Mouse (Mus musculus) megakaryocyte progenitor cell, adult 5-6 weeks (primary cell): ENCODE measurements around the gene Cemip2. TPM values are rescaled to one million over a fixed set of nuclear protein-coding genes. Genes with fewer than 3 reads are reported as not detected.
"Not testable (repeated sequence)": the region's sequence is repeated elsewhere in the genome, so short reads cannot be mapped to it uniquely, and the experiment has no call there.

Source experiments
- ATAC-seq: replicated peaks from 2 replicates; pipeline ENCODE4 v1.8.0; 2016; ENCODE audit warnings: mild to moderate bottlenecking, moderate TSS enrichment, inconsistent platforms; ENCODE audit not compliant: poor library complexity
- total RNA-seq, 2 experiments: library from RNA; stranded (forward) in 1 of 2; stranded (reverse) in 1 of 2; fragments of 157-497, 149-512 nt in 1 of 2; fragments of 200-1000 nt in 1 of 2; gene quantifications; 2 replicates each; pipeline versions ENCODE4 v1.2.3 to v1.2.4; 2015 to 2017

The Cemip2 gene
- total RNA-seq, 2 experiments from 2014 or later, result 11.8 to 21.6 TPM

GRCm38 (mm10) chr19:21862991-21863931 is 85.1 kb downstream of the Cemip2 start:
- ATAC-seq, result no peak

GRCm38 (mm10) chr19:21865242-21866055 is 87.3 kb downstream of the Cemip2 start:
- peak; percentile 54; the same call in 1 of the 2 replicates for ATAC-seq

GRCm38 (mm10) chr19:21866094-21866493 is 88.0 kb downstream of the Cemip2 start:
- ATAC-seq, result no peak

GRCm38 (mm10) chr19:21866756-21867155 is 88.6 kb downstream of the Cemip2 start:
- ATAC-seq, result not testable (repeated sequence)

GRCm38 (mm10) chr19:21868471-21868870 is 90.3 kb downstream of the Cemip2 start:
- ATAC-seq, result no peak

GRCm38 (mm10) chr19:21882110-21882940 is 104.2 kb downstream of the Cemip2 start:
- ATAC-seq, result no peak

GRCm38 (mm10) chr19:21883053-21883452 is 104.9 kb downstream of the Cemip2 start:
- no peak for ATAC-seq

- no peak for ATAC-seq
Measured at GRCm38 (mm10) chr19:21883922-21884321, 105.8 kb downstream of the Cemip2 start.

GRCm38 (mm10) chr19:21884385-21884784 is 106.2 kb downstream of the Cemip2 start:
- no peak for ATAC-seq

- ATAC-seq, result no peak
Measured at GRCm38 (mm10) chr19:21886166-21886657, 108.1 kb downstream of the Cemip2 start.

- ATAC-seq, result peak; percentile 50
Measured at GRCm38 (mm10) chr19:21890699-21891098, 112.6 kb downstream of the Cemip2 start.

GRCm38 (mm10) chr19:21894792-21895191 is 116.7 kb downstream of the Cemip2 start:
- ATAC-seq, result no peak

- ATAC-seq, result peak; percentile 59
Measured at GRCm38 (mm10) chr19:21895540-21895939, 117.4 kb downstream of the Cemip2 start.

- ATAC-seq, result peak; percentile 96
Measured at GRCm38 (mm10) chr19:21897122-21897827, 119.1 kb downstream of the Cemip2 start.

GRCm38 (mm10) chr19:21898015-21898939 is 120.1 kb downstream of the Cemip2 start:
- ATAC-seq, result no peak
